Mouse (Mus musculus) midbrain, postnatal 0 days (tissue): Measurements from ENCODE around the gene Pias4. TPM values are rescaled to one million over a fixed set of nuclear protein-coding genes. Genes with fewer than 3 reads are reported as not detected.

ENCODE experiments used
- ATAC-seq: fragments of 200-750 bp; cut with Nextera tagmentation; 2 replicates; pipeline ENCODE4 v1.8.0; 2017; ENCODE audit warnings: moderate number of reproducible peaks, mild to moderate bottlenecking, moderate TSS enrichment, moderate library complexity; ENCODE audit not compliant: low FRiP score
- DNase-seq: peaks from one replicate; pipeline ENCODE4 v3.0.0-alpha.2; 2015; ENCODE audit warnings: low spot score
- H3K27ac ChIP-seq: fragments of 300-500 bp; sonication (generic); 2 replicates; pipeline ENCODE4 v1.5.1; 2014; ENCODE audit warnings: low read depth, mild to moderate bottlenecking, low read length, mixed read lengths
- H3K27me3 ChIP-seq: fragments of 300-500 bp; sonication (generic); 2 replicates; pipeline ENCODE4 v1.6.1; 2014; ENCODE audit warnings: low read length, control low read depth, mixed read lengths; ENCODE audit not compliant: insufficient read depth
- H3K36me3 ChIP-seq: fragments of 300-500 bp; sonication (generic); 2 replicates; pipeline ENCODE4 v1.6.1; 2014; ENCODE audit warnings: low read length, control low read depth, mixed read lengths; ENCODE audit not compliant: insufficient read depth
- H3K4me1 ChIP-seq: fragments of 300-500 bp; sonication (generic); 2 replicates; pipeline ENCODE4 v1.6.1; 2014; ENCODE audit warnings: mild to moderate bottlenecking, control low read depth, antibody characterized with exemption, low read length, mixed read lengths; ENCODE audit not compliant: insufficient read depth
- H3K4me2 ChIP-seq: fragments of 300-500 bp; sonication (generic); 2 replicates; pipeline ENCODE4 v1.6.1; 2014; ENCODE audit warnings: low read depth, mild to moderate bottlenecking, low read length, mixed read lengths; ENCODE audit not compliant: poor library complexity, severe bottlenecking
- H3K4me3 ChIP-seq: fragments of 300-500 bp; sonication (generic); 2 replicates; pipeline ENCODE4 v1.5.1; 2014; ENCODE audit warnings: low read depth, mild to moderate bottlenecking, low read length, moderate library complexity
- H3K9ac ChIP-seq: fragments of 300-500 bp; sonication (generic); replicated peaks from 2 replicates; pipeline ENCODE4 v1.6.1; 2014; ENCODE audit warnings: mild to moderate bottlenecking, low read length, moderate library complexity, mixed read lengths; ENCODE audit not compliant: poor library complexity, severe bottlenecking
- H3K9me3 ChIP-seq: fragments of 300-500 bp; sonication (generic); 2 replicates; pipeline ENCODE4 v1.6.1; 2016; ENCODE audit warnings: low read length, control low read depth
- CTCF ChIP-seq: IDR thresholded peaks from 2 replicates; pipeline ENCODE4 v1.5.1; 2016; ENCODE audit warnings: antibody characterized with exemption, mild to moderate bottlenecking
- WGBS: fragments of 180-500 bp; shearing (Covaris S2); extraction: QIAGEN DNeasy Blood & Tissue Kit; methylation state at CpG from one replicate; pipeline ENCODE4 v1.1.7; 2014; 5-methylcytosine and 5-hydroxymethylcytosine counted together
- polyA plus RNA-seq: library from polyadenylated mRNA; unstranded; fragments of >200 nt; fragmentation: Nextera tagmentation; extraction: Ambion mirVana; gene quantifications from 2 replicates; pipeline ENCODE4 v1.2.1, GENCODE M21; 2015
- total RNA-seq: library from RNA; depleted of rRNA; stranded (reverse); fragments of >200 nt; gene quantifications from 2 replicates; pipeline ENCODE4 v1.2.3, GENCODE M21; 2014

The Pias4 gene
- total and polyA plus RNA-seq, 2 experiments from 2014 or later: 30.1 to 38.0 TPM

- DNase-seq (no peak), ATAC-seq (peak; percentile 5; the same call in 1 of the 2 replicates)
- H3K4me1 ChIP-seq: no peaks in the 10 kb centered on the region
Observed at GRCm38 (mm10) chr10:81202978-81203720, 35.4 kb upstream of the Pias4 start.

DNA sequence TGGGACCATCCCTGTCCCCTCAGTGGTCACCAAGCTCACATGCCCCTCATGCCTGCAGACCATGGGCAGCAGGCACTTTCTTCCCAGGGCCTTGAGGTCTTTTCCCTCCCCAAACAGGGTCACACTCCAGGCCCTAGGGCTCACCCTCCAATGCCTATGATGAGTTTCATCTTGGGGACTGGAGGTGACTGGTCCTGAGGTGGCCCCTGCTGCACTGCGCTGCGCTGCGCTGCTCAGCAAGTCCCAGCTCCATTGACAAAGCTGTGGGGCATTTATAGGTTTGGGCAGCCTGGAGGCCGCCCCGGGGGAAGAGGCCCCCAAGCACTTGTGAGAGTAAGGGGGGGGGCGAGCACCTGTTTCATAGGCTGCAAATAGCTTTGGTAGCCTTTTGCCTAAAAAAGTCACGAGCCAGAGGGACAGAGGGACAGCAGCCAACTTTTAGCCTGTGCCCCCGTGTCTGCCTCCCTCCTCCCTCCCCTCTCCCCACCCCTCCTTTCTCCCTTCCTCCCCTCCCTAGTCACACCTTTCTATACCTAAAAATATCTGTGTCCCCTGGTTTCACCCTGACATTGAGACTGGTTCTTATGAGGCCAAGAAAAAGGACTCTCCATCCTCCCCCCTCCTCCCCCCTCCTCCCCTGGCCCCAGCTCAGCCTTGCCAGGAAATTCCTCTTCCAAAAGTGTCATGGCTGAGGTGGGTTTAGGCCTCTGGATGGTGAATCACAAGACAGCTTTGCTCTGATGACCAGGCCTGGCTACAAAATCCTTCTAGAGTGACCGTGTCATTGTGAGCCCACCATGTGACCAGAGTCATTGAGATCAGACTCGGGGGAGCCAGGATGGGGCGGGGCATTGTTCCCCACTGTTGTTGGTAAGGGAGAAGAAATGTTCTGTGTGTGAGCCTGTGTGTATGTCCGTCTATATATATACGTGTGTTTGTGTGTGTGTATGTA lies 34.4 kb upstream of the Pias4 start, which contains the start of gene Nmrk2:
TSS of gene Nmrk2 (minus strand) at position 245 of the 952 bp plus-strand sequence.
- no peak for TF ChIP-seq CTCF
- Histone ChIP-seq H3K9ac (no peak within 1 kb of the TSS), H3K4me2 (no peak within 1 kb of the TSS), H3K36me3 (peaks cover 17% of the 10 kb centered on the region), H3K27me3 (no peaks in the 10 kb centered on the region), H3K27ac (no peak within 1 kb of the TSS), H3K4me1 (no peaks in the 10 kb centered on the region), H3K4me3 (no peak within 1 kb of the TSS), H3K9me3 (no peaks in the 10 kb centered on the region)
- 54% methylated on average over 13 of the region's 13 CpGs for WGBS
- ATAC-seq (no peak), DNase-seq (no peak)

More at GRCm38 (mm10) chr10:81202978-81203720, 35.4 kb upstream of the Pias4 start:
- no peak overlapping the region for H3K4me2 ChIP-seq
- peak; percentile 15; the same call in 1 of the 2 replicates for TF ChIP-seq CTCF
- 0 out of 2 replicates have a peak overlapping the region, but pooled peaks have one; percentile 51 for H3K27ac ChIP-seq
- no peaks in the 10 kb centered on the region for H3K9me3 ChIP-seq
- peaks cover 27% of the 10 kb centered on the region for H3K36me3 ChIP-seq
- 72% methylated on average over 8 of the region's 8 CpGs for WGBS
- H3K4me3 ChIP-seq: no peak overlapping the region
- H3K27me3 ChIP-seq: no peaks in the 10 kb centered on the region
- no peak overlapping the region for H3K9ac ChIP-seq

GRCm38 (mm10) chr10:81200605-81201287 lies 33.0 kb upstream of the Pias4 start:
- TF ChIP-seq CTCF: no peak
- no peak overlapping the region for H3K4me2 ChIP-seq
- no peak overlapping the region for H3K9ac ChIP-seq
- no peak overlapping the region for H3K27ac ChIP-seq
- no peaks in the 10 kb centered on the region for H3K9me3 ChIP-seq
- WGBS: 81% methylated on average over 20 of the region's 20 CpGs
- H3K27me3 ChIP-seq: peaks cover 8% of the 10 kb centered on the region; the same call in 1 of the 2 replicates
- no peak overlapping the region for H3K4me3 ChIP-seq
- ATAC-seq (no peak), DNase-seq (no peak)
- H3K36me3 ChIP-seq: 0 out of 2 replicates have a peak, but pooled peaks cover 11% of the 10 kb centered on the region
- no peaks in the 10 kb centered on the region for H3K4me1 ChIP-seq

- peaks cover 14% of the 10 kb centered on the region for H3K27me3 ChIP-seq
- H3K4me3 ChIP-seq: no peak overlapping the region
- H3K4me1 ChIP-seq: no peaks in the 10 kb centered on the region
- no peak overlapping the region for H3K27ac ChIP-seq
- DNase-seq: no peak
- H3K36me3 ChIP-seq: 0 out of 2 replicates have a peak, but pooled peaks cover 10% of the 10 kb centered on the region
- 87% methylated on average over 13 of the region's 13 CpGs for WGBS
- no peak overlapping the region for H3K9ac ChIP-seq
- no peaks in the 10 kb centered on the region for H3K9me3 ChIP-seq
- no peak for ATAC-seq
- no peak overlapping the region for H3K4me2 ChIP-seq
- no peak for TF ChIP-seq CTCF
Observed at GRCm38 (mm10) chr10:81200141-81200540, 32.4 kb upstream of the Pias4 start.

- DNase-seq (no peak), ATAC-seq (no peak)
- H3K9me3 ChIP-seq: no peaks in the 10 kb centered on the region
- no peak overlapping the region for H3K27ac ChIP-seq
- no peak overlapping the region for H3K4me3 ChIP-seq
- H3K27me3 ChIP-seq: peaks cover 17% of the 10 kb centered on the region
- TF ChIP-seq CTCF: no peak
- no peak overlapping the region for H3K9ac ChIP-seq
- WGBS: 80% methylated on average over 6 of the region's 6 CpGs
- no peaks in the 10 kb centered on the region for H3K36me3 ChIP-seq
- H3K4me1 ChIP-seq: no peaks in the 10 kb centered on the region
- H3K4me2 ChIP-seq: no peak overlapping the region
Observed at GRCm38 (mm10) chr10:81198990-81199389, 31.3 kb upstream of the Pias4 start.
